Mouse (Mus musculus): ENCODE measurements around the gene Nos2. TPM values are rescaled to one million over a fixed set of nuclear protein-coding genes. Genes with fewer than 3 reads are reported as not detected.

Nos2 gene
- total and polyA plus RNA-seq, 3 experiments: not detected

GRCm38 (mm10) chr11:78968121-78968520, 47.5 kb downstream of the Nos2 start:
- Histone ChIP-seq H3K4me1 (ENCODE audit: control insufficient read depth in 1 of 2, insufficient read depth in 2 of 2, low read length in 2 of 2) (no peaks in the 10 kb centered on the region), H3K4me3 (ENCODE audit: control insufficient read depth in 1 of 2, insufficient read depth in 1 of 2, low read depth in 2 of 2, low read length in 2 of 2) (no peak overlapping the region), H3K36me3 (ENCODE audit: control insufficient read depth in 1 of 2, insufficient read depth in 2 of 2, low read length in 2 of 2) (peaks cover 0 to 48% of the 10 kb centered on the region in 2 experiments; a peak in 2 of 4 replicates), H3K79me2 (ENCODE audit: control insufficient read depth, insufficient read depth, low read length, poor library complexity) (no peaks in the 10 kb centered on the region), H3K9ac (ENCODE audit: control insufficient read depth, low read depth, low read length, poor library complexity, severe bottlenecking) (no peak overlapping the region), H3K27ac (ENCODE audit: control insufficient read depth, low read depth, low read length) (no peak overlapping the region), H3K27me3 (ENCODE audit: control insufficient read depth in 1 of 2, insufficient read depth in 2 of 2, low read length in 2 of 2) (no peaks in the 10 kb centered on the region), H3K9me3 (replicated peaks; ENCODE audit: insufficient read depth, low read length) (no peaks in the 10 kb centered on the region)
- TF ChIP-seq JUND (IDR thresholded peaks at IDR 0.05; ENCODE audit: low read depth, low read length): no peak
- no peak for TF ChIP-seq ETS1 (IDR thresholded peaks at IDR 0.05; ENCODE audit: low read depth, low read length)
- no peak for TF ChIP-seq NRF1 (IDR thresholded peaks at IDR 0.05; ENCODE audit: insufficient read depth, low read depth, low read length, poor library complexity, severe bottlenecking)
- TF ChIP-seq POLR2AphosphoS5 (IDR thresholded peaks at IDR 0.05; ENCODE audit: borderline replicate concordance, low read depth, low read length): no peak
- no peak for TF ChIP-seq MYB (IDR thresholded peaks at IDR 0.05; ENCODE audit: low read depth, low read length)
- no peak for TF ChIP-seq MEF2A (IDR thresholded peaks at IDR 0.05; ENCODE audit: extremely low read depth, insufficient replicate concordance, low read depth, low read length, poor library complexity, severe bottlenecking)
- no peak for TF ChIP-seq HCFC1 (IDR thresholded peaks at IDR 0.05; ENCODE audit: low read depth, low read length)
- no peak for TF ChIP-seq MAX (IDR thresholded peaks at IDR 0.05; ENCODE audit: low read length)
- TF ChIP-seq TBP (IDR thresholded peaks at IDR 0.05; ENCODE audit: low read depth, low read length): no peak
- no peak for TF ChIP-seq SMC3 (IDR thresholded peaks at IDR 0.05; ENCODE audit: low read depth, low read length)
- no peak for TF ChIP-seq CHD2 (IDR thresholded peaks at IDR 0.05; ENCODE audit: low read length)
- TF ChIP-seq POLR2A (IDR thresholded peaks at IDR 0.05; ENCODE audit: control insufficient read depth in 1 of 2, insufficient read depth in 1 of 2, low read depth in 1 of 2, low read length in 2 of 2, poor library complexity in 1 of 2): no peak
- DNase-seq (ENCODE audit: low read depth, low spot score): no peak

DNA sequence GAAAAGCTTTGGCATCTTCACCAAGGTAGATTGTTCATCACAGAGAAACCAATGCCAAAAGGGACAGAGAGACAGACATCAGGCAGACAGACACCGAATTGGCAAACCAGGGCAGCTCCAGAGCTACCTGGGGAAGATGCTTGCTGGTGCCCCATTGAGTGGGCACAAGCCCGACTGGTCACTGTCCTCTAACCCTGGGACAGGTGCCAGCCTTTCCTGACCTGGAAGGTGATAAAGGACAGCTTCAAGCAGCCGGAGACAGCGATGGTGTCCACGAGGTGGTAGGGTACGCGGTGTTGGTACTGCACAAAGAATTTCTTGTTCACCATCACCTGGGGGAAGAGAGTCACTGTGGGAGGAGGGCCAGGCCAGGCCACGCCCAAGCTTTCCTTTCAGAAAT, 50.5 kb downstream of the Nos2 start:
- H3K36me3 ChIP-seq (ENCODE audit: control insufficient read depth in 1 of 2, insufficient read depth in 2 of 2, low read length in 2 of 2): peaks cover 0 to 67% of the 10 kb centered on the region in 2 experiments; a peak in 2 of 4 replicates
- H3K27me3 ChIP-seq (ENCODE audit: control insufficient read depth in 1 of 2, insufficient read depth in 2 of 2, low read length in 2 of 2): no peaks in the 10 kb centered on the region
- H3K9ac ChIP-seq (ENCODE audit: control insufficient read depth, low read depth, low read length, poor library complexity, severe bottlenecking): no peak overlapping the region
- H3K27ac ChIP-seq (ENCODE audit: control insufficient read depth, low read depth, low read length): no peak overlapping the region
- DNase-seq (ENCODE audit: low read depth, low spot score): no peak
- no peaks in the 10 kb centered on the region for H3K4me1 ChIP-seq (ENCODE audit: control insufficient read depth in 1 of 2, insufficient read depth in 2 of 2, low read length in 2 of 2)
- no peak for TF ChIP-seq CTCF (IDR thresholded peaks at IDR 0.05 in 2 of 3, conservative IDR thresholded peaks at IDR 0.05 in 1 of 3; ENCODE audit: control insufficient read depth in 1 of 3, insufficient read depth in 1 of 3, low read depth in 2 of 3, low read length in 3 of 3, poor library complexity in 1 of 3, severe bottlenecking in 1 of 3)
- no peak for TF ChIP-seq TCF12 (IDR thresholded peaks at IDR 0.05; ENCODE audit: low read depth, low read length)
- no peak for TF ChIP-seq POLR2AphosphoS5 (IDR thresholded peaks at IDR 0.05; ENCODE audit: borderline replicate concordance, low read depth, low read length)
- TF ChIP-seq TBP (IDR thresholded peaks at IDR 0.05; ENCODE audit: low read depth, low read length): no peak
- TF ChIP-seq EP300 (IDR thresholded peaks at IDR 0.05; ENCODE audit: low read depth in 1 of 2, low read length in 2 of 2): no peak
- TF ChIP-seq NRF1 (IDR thresholded peaks at IDR 0.05; ENCODE audit: insufficient read depth, low read depth, low read length, poor library complexity, severe bottlenecking): no peak
- TF ChIP-seq NELFE (IDR thresholded peaks at IDR 0.05; ENCODE audit: low read depth, low read length): no peak
- TF ChIP-seq ELF1 (IDR thresholded peaks at IDR 0.05; ENCODE audit: low read depth, low read length): no peak
- no peaks in the 10 kb centered on the region for H3K79me2 ChIP-seq (ENCODE audit: control insufficient read depth, insufficient read depth, low read length, poor library complexity)
- no peak overlapping the region for H3K4me3 ChIP-seq (ENCODE audit: control insufficient read depth in 1 of 2, insufficient read depth in 1 of 2, low read depth in 2 of 2, low read length in 2 of 2)
- no peaks in the 10 kb centered on the region for H3K9me3 ChIP-seq (replicated peaks; ENCODE audit: insufficient read depth, low read length)
